Mouse (Mus musculus) bone marrow, adult 2 months (tissue): ENCODE results near the gene Rnf157. TPM values are rescaled to one million over a fixed set of nuclear protein-coding genes. Genes with fewer than 3 reads are reported as not detected.

ENCODE experiments used
- H3K27ac ChIP-seq: fragments of 200-500 bp; 2 replicates; pipeline ENCODE4 v1.5.1; 2012; ENCODE audit warnings: low read depth, mild to moderate bottlenecking, control low read depth, inconsistent platforms, low read length; ENCODE audit not compliant: control insufficient read depth, poor library complexity, insufficient read depth
- H3K4me1 ChIP-seq: fragments of 200-500 bp; 2 replicates; pipeline ENCODE4 v1.6.1; 2011; ENCODE audit warnings: low read length; ENCODE audit not compliant: control insufficient read depth, insufficient read depth
- H3K4me3 ChIP-seq: fragments of 200-500 bp; replicated peaks from 2 replicates; pipeline ENCODE3; 2011; ENCODE audit warnings: mild to moderate bottlenecking, low read depth, low read length, control low read depth; ENCODE audit not compliant: control insufficient read depth
- CTCF ChIP-seq: fragments of 200-500 bp; IDR thresholded peaks from 2 replicates; pipeline ENCODE4 v1.5.1; 2011; ENCODE audit warnings: low read length, control low read depth; ENCODE audit not compliant: control insufficient read depth, insufficient read depth
- POLR2A ChIP-seq: fragments of 200-500 bp; IDR thresholded peaks from 2 replicates; pipeline ENCODE4 v1.6.1; 2011; ENCODE audit warnings: low read depth, mild to moderate bottlenecking, control low read depth, low read length, borderline replicate concordance; ENCODE audit not compliant: control insufficient read depth
- WGBS: fragments of 180-500 bp; shearing (Covaris S2); methylation state at CpG from one replicate; pipeline ENCODE4 v1.1.7; 2018; 5-methylcytosine and 5-hydroxymethylcytosine counted together
- polyA plus RNA-seq: library from polyadenylated mRNA; stranded (reverse); fragments of >200 nt; gene quantifications from 2 replicates; pipeline ENCODE4 v1.2.4, GENCODE M21; 2011; ENCODE audit warnings: low replicate concordance; ENCODE audit not compliant: missing spikeins, insufficient read depth, insufficient read length

The Rnf157 gene
- polyA plus RNA-seq, 1 experiment: 14.2 TPM

GRCm38 (mm10) chr11:116318719-116319659 is 93.8 kb downstream of the Rnf157 start:
- WGBS: 1% methylated on average over 41 of the region's 41 CpGs
- Histone ChIP-seq H3K4me1 (peaks cover 4% of the 10 kb centered on the region), H3K4me3 (peak overlapping the region; percentile 30), H3K27ac (no peak overlapping the region)
- peak; percentile 94 for TF ChIP-seq CTCF
- no peak for TF ChIP-seq POLR2A

GRCm38 (mm10) chr11:116312359-116312758 is 100.5 kb downstream of the Rnf157 start:
- TF ChIP-seq POLR2A: no peak
- 70% methylated on average over 8 of the region's 8 CpGs for WGBS
- Histone ChIP-seq H3K4me3 (no peak overlapping the region), H3K4me1 (no peaks in the 10 kb centered on the region; the same call in 1 of the 2 replicates), H3K27ac (no peak overlapping the region)

- WGBS: 85% methylated on average over 8 of the region's 8 CpGs
- H3K4me1 ChIP-seq: no peaks in the 10 kb centered on the region; the same call in 1 of the 2 replicates
- H3K27ac ChIP-seq: no peak overlapping the region
- H3K4me3 ChIP-seq: no peak overlapping the region
- TF ChIP-seq CTCF (no peak), POLR2A (no peak)
Measured at GRCm38 (mm10) chr11:116311169-116311568, 101.7 kb downstream of the Rnf157 start.

- Histone ChIP-seq H3K4me1 (no peaks in the 10 kb centered on the region; the same call in none of the 2 replicates), H3K4me3 (no peak overlapping the region), H3K27ac (peak overlapping the region; percentile 60)
- TF ChIP-seq POLR2A (no peak), CTCF (no peak)
- WGBS: 40% methylated on average over 3 of the region's 3 CpGs
Measured at GRCm38 (mm10) chr11:116309601-116310000, 103.2 kb downstream of the Rnf157 start.

GRCm38 (mm10) chr11:116307762-116308531 is 104.9 kb downstream of the Rnf157 start:
- H3K4me3 ChIP-seq: no peak overlapping the region
- peak overlapping the region; percentile 18; the same call in 1 of the 2 replicates for H3K27ac ChIP-seq
- 73% methylated on average over 12 of the region's 12 CpGs for WGBS
- TF ChIP-seq CTCF: no peak
- TF ChIP-seq POLR2A: no peak
- H3K4me1 ChIP-seq: no peaks in the 10 kb centered on the region; the same call in none of the 2 replicates

- no peaks in the 10 kb centered on the region; the same call in none of the 2 replicates for H3K4me1 ChIP-seq
- TF ChIP-seq POLR2A (no peak), CTCF (no peak)
- peak within 1 kb of the TSS; percentile 18; the same call in 1 of the 2 replicates for H3K27ac ChIP-seq
- H3K4me3 ChIP-seq: peak within 1 kb of the TSS; percentile 94
- WGBS: 76% methylated on average over 10 of the region's 10 CpGs
Measured at GRCm38 (mm10) chr11:116307019-116307725, 105.7 kb downstream of the Rnf157 start, which contains the start of gene Exoc7. Gene Exoc7, minus strand, starts transcription at chr11:116307233.

GRCm38 (mm10) chr11:116306126-116306982 is 106.5 kb downstream of the Rnf157 start:
- TF ChIP-seq POLR2A (peak; percentile 61; the same call in 1 of the 2 replicates), CTCF (0 out of 2 replicates have a peak, but pooled peaks have one; percentile 3)
- Histone ChIP-seq H3K4me1 (no peaks in the 10 kb centered on the region; the same call in none of the 2 replicates), H3K4me3 (peak overlapping the region; percentile 94), H3K27ac (peak overlapping the region; percentile 17; the same call in 1 of the 2 replicates)
- WGBS: 1% methylated on average over 53 of the region's 53 CpGs
